Mouse (Mus musculus) inflammation-experienced regulatory T-cells, adult 16 weeks (primary cell): ENCODE data around the gene Rhod. TPM values are rescaled to one million over a fixed set of nuclear protein-coding genes. Genes with fewer than 3 reads are reported as not detected.

Experiments
- polyA plus RNA-seq: library from polyadenylated mRNA; unstranded; fragments of 100-300 nt; shearing (Covaris generic); gene quantifications from one replicate; pipeline ENCODE4 v1.2.1, GENCODE M21; 2017

Rhod gene
- 7.2 TPM for polyA plus RNA-seq

DNA sequence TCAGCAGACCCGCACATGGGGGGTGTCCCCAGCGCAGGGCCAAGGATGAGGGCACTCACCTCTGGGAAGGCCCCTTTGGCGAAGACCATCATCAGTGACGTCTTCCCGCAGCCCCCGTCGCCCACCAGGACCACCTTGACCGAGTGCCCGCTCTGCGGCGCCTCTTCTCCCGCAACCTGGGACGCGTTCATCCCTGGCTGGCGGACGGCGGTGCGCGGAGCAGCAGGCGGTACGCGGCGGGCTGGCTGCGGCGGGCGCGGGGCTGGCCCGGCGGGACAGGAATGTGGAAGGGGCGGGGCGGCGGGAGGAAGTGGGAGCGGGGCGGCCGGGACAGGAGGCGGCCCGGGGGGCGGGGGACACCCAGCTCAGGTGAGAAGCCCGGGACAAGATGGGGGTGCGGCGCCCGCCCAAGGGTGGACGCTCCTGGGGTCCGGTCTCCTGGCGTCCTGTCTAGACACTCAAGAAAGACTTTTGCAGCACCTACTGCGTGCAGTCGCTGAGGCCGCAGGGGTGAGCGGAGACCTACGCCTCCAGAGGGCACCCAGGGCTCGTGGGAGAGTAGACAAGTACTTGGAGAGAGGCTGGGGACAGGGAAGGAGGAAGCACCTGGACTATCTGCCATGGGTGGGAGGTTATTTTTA is at the start of gene Rhod:
TSS of gene Rhod (minus strand) at position 272 of the 641 bp plus-strand sequence.

GRCm38 (mm10) chr19:4477345-4478189 is 38.3 kb upstream of the Rhod start, which contains the start of gene Syt12:
TSS of gene Syt12 (minus strand) at chr19:4477447.

GRCm38 (mm10) chr19:4397798-4398629 is 41.2 kb downstream of the Rhod start, which contains the start of gene Kdm2a:
TSS of gene Kdm2a (minus strand) at chr19:4398285.

Other genes with a start within 250 kb of the Rhod start
- gene Tbc1d10c, start 248.1 kb downstream of the Rhod start, polyA plus RNA-seq: 953 TPM
- gene Ppp1ca, start 247.4 kb downstream of the Rhod start, polyA plus RNA-seq: 1,322 TPM
- 86.2 TPM for gene Rad9a, start 237.8 kb downstream of the Rhod start, polyA plus RNA-seq
- 30.2 TPM for gene Clcf1, start 225.2 kb downstream of the Rhod start, polyA plus RNA-seq
- not detected for gene AC109138.7, start 225.1 kb downstream of the Rhod start, polyA plus RNA-seq
- 125 TPM for gene Pold4, start 207.5 kb downstream of the Rhod start, polyA plus RNA-seq
- 0.82 TPM for gene Ssh3, start 170.3 kb downstream of the Rhod start, polyA plus RNA-seq
- gene Ankrd13d, start 156.3 kb downstream of the Rhod start, polyA plus RNA-seq: 3.1 TPM
- gene Grk2, start 133.2 kb downstream of the Rhod start, polyA plus RNA-seq: 64.8 TPM
- 55.9 TPM for gene Kdm2a, start 41.1 kb downstream of the Rhod start, polyA plus RNA-seq
- gene Syt12, start 38.0 kb upstream of the Rhod start, polyA plus RNA-seq: not detected
- not detected for gene 2010003K11Rik, start 59.2 kb upstream of the Rhod start, polyA plus RNA-seq
- 5.1 TPM for gene Pcx, start 71.0 kb upstream of the Rhod start, polyA plus RNA-seq
- gene Lrfn4, start 176.2 kb upstream of the Rhod start, polyA plus RNA-seq: 0.13 TPM
- 60.1 TPM for gene Rce1, start 186.2 kb upstream of the Rhod start, polyA plus RNA-seq